Mouse (Mus musculus) spleen, adult 2 months (tissue): ENCODE data around the gene Gaa. TPM values are rescaled to one million over a fixed set of nuclear protein-coding genes. Genes with fewer than 3 reads are reported as not detected.
A peak's percentile ranks its signal among the peaks of the same experiment; 100 is the strongest.
"Not testable (repeated sequence)": the region's sequence is repeated elsewhere in the genome, so short reads cannot be mapped to it uniquely, and the experiment has no call there.

Experiments
- DNase-seq, 2 experiments: peaks; one replicate each; pipeline versions ENCODE4 v3.0.0 to v3.0.0-alpha.2; 2012 to 2021; ENCODE audit warnings: low spot score in 2 of 2, low read depth in 1 of 2
- H3K27ac ChIP-seq: fragments of 200-500 bp; 2 replicates; pipeline ENCODE4 v1.5.1; 2012; ENCODE audit warnings: low read length, inconsistent platforms; ENCODE audit not compliant: insufficient read depth
- H3K27me3 ChIP-seq: fragments of 200-500 bp; 2 replicates; pipeline ENCODE4 v1.6.1; 2012; ENCODE audit warnings: mild to moderate bottlenecking, moderate library complexity, low read length, inconsistent platforms; ENCODE audit not compliant: control insufficient read depth, insufficient read depth
- H3K36me3 ChIP-seq: fragments of 200-500 bp; 2 replicates; pipeline ENCODE4 v1.6.1; 2012; ENCODE audit warnings: mild to moderate bottlenecking, low read length, inconsistent platforms; ENCODE audit not compliant: control insufficient read depth, insufficient read depth
- H3K4me1 ChIP-seq: fragments of 200-500 bp; 2 replicates; pipeline ENCODE4 v1.6.1; 2011; ENCODE audit warnings: inconsistent platforms; ENCODE audit not compliant: control insufficient read depth, insufficient read depth, insufficient read length
- H3K4me3 ChIP-seq: fragments of 200-500 bp; 2 replicates; pipeline ENCODE4 v1.5.1; 2011; ENCODE audit warnings: mild to moderate bottlenecking, inconsistent platforms; ENCODE audit not compliant: insufficient read depth, insufficient read length; ENCODE audit errors: extremely low read depth
- CTCF ChIP-seq: fragments of 200-500 bp; IDR thresholded peaks from 2 replicates; pipeline ENCODE4 v1.5.1; 2011; ENCODE audit warnings: mild to moderate bottlenecking, inconsistent platforms; ENCODE audit not compliant: insufficient read depth, insufficient read length, insufficient replicate concordance; ENCODE audit errors: extremely low read depth
- POLR2A ChIP-seq: fragments of 200-500 bp; IDR thresholded peaks from 2 replicates; pipeline ENCODE4 v1.6.1; 2011; ENCODE audit warnings: low read depth, low read length, inconsistent platforms
- WGBS: fragments of 180-500 bp; shearing (Covaris S2); methylation state at CpG from one replicate; pipeline ENCODE4 v1.1.7; 2018; 5-methylcytosine and 5-hydroxymethylcytosine counted together
- polyA plus RNA-seq: library from polyadenylated mRNA; depleted of rRNA; stranded (reverse); fragments of >200 nt; gene quantifications from 2 replicates; pipeline ENCODE4 v1.2.3, GENCODE M21; 2012

The Gaa gene
- polyA plus RNA-seq, 1 experiment: 68.2 TPM

DNA sequence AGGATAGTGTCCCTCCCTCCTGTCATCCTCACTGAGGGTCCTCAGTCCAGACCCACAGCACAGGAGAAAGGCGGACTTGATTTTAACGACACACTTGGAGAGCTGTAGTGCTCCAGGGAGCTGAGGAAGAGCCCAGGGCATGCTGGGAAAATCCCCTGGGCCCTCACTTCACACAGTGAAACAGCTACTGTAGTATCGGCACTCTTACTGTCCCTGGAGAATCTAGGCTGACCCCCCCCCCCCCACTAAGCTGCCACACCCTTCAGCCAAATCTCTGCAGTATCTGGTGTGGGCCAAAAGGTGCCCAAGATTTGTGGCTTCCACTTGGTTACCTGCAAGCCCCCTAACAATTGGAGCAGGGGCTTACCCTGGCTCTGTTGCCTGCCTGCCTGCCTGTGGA lies 30.7 kb upstream of the Gaa start:
- TF ChIP-seq CTCF: no peak
- no peak for TF ChIP-seq POLR2A
- no peaks in the 10 kb centered on the region for H3K27me3 ChIP-seq
- no peak overlapping the region for H3K4me3 ChIP-seq
- 61% methylated on average over 3 of the region's 3 CpGs for WGBS
- H3K36me3 ChIP-seq: no peaks in the 10 kb centered on the region
- peaks cover 7% of the 10 kb centered on the region; the same call in 1 of the 2 replicates for H3K4me1 ChIP-seq
- no peak for DNase-seq
- H3K27ac ChIP-seq: no peak overlapping the region

DNA sequence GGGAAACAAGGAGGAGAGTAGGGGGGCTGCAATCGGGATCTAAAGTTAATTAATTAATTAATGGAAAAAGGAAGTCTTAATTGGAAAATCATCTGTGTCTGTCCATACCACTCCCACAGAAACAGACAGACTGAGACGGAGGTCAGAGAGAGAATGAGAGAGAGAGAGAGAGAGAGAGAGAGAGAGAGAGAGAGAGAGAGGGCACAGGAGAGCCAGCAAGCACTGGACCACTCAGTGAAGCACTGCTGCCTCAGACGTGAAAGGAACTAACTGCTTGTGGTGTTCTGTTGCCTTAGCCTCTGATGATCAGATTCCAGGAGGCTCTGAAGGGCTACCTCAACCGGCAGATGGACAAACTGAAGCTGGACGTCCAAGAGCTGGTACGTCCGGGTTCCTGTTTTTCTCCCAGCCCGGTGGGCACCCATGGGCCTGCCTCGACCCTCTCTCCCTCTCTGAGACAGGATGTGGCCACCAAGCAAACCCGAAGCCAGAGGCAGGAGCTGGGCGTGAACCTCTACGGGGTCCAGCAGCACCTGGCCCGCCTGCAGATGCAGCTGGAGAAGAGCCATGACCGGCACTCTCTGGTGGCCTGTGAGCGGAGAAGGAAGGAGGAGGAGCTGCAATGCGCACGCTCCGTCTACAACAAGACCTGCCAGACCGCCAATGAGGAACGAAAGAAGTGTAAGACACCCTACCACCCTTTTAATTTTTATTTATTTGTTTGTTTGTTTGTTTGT lies 30.0 kb upstream of the Gaa start:
- DNase-seq: peak in 1 of 2 experiments; percentile 57
- TF ChIP-seq CTCF (no peak), POLR2A (peak; percentile 64; the same call in 1 of the 2 replicates)
- Histone ChIP-seq H3K4me3 (peak overlapping the region; percentile 63), H3K27me3 (no peaks in the 10 kb centered on the region), H3K36me3 (no peaks in the 10 kb centered on the region), H3K4me1 (peaks cover 7% of the 10 kb centered on the region; the same call in 1 of the 2 replicates), H3K27ac (peak overlapping the region; percentile 57)
- 4% methylated on average over 20 of the region's 20 CpGs for WGBS

DNA sequence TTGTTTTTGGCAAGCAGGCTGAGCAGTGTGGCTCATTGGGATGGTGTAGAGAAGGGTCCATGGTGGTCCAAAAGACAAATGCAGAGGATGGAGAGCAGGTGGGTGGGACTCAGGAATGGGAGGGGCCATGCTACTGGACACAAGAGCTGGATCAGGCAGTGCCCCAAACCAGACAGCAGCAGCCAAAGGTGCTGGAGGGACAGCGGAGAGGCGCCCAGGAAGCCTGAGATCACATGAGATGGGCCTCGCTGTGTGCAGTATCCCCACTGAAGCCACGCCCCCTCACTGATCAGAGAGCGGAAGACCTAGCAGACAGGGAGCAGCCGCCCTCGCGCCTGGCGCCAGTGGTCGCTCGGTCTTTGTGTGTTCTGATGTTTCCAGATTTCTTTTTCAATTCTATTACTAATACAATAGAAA lies 29.4 kb upstream of the Gaa start:
- no peak overlapping the region; the same call in 1 of the 2 replicates for H3K27ac ChIP-seq
- no peaks in the 10 kb centered on the region for H3K27me3 ChIP-seq
- H3K36me3 ChIP-seq: no peaks in the 10 kb centered on the region
- peak; percentile 54 to 83 for DNase-seq
- H3K4me3 ChIP-seq: peak overlapping the region; percentile 63
- no peak for TF ChIP-seq CTCF
- TF ChIP-seq POLR2A: no peak; the same call in 1 of the 2 replicates
- H3K4me1 ChIP-seq: peaks cover 7% of the 10 kb centered on the region; the same call in 1 of the 2 replicates
- WGBS: 6% methylated on average over 11 of the region's 11 CpGs

DNA sequence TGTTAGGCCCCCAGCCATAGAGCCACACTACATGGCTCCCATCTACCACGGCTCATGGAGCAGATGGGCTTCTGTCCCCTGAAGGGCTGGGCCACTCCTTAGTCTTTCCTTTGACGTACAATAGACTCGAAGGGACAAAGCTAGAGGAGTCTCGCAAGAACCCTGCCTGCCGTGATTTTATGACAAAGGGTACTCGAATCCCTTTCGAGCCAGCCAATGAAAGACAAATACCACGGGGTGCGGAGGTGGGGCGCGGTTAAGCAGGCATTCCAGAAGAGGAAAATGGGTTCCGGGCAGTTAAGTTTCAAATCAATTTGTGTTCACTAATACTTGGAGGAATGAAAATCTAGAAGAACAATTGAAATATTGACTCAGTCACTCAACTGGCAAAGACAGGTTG lies 28.2 kb upstream of the Gaa start:
- Histone ChIP-seq H3K27me3 (no peaks in the 10 kb centered on the region), H3K4me1 (peaks cover 7% of the 10 kb centered on the region; the same call in 1 of the 2 replicates), H3K4me3 (no peak overlapping the region), H3K36me3 (no peaks in the 10 kb centered on the region), H3K27ac (no peak overlapping the region)
- TF ChIP-seq POLR2A (no peak), CTCF (no peak)
- WGBS: 95% methylated on average over 12 of the region's 12 CpGs
- DNase-seq: no peak

DNA sequence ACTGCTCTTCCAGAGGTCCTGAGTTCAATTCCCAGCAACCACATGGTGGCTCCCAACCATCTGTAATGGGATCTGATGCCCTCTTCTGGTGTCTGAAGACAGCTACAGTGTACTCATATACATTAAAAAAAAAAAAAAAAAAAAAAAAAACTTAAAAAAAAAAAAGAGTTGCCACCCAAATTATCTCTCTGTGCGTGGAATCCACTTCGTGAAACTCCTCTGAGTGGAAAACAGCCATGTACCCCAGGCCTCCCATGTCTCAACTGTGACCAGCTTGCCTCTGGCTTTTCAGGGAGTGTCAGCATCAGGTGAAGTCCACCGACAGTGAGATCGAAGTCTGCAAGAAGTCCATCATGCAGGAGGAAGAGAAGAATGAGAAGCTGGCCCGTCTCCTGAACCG lies 22.1 kb upstream of the Gaa start:
- not testable (repeated sequence) for H3K27ac ChIP-seq, H3K36me3 ChIP-seq, DNase-seq, H3K4me3 ChIP-seq, H3K4me1 ChIP-seq, H3K27me3 ChIP-seq
- WGBS: 92% methylated on average over 6 of the region's 6 CpGs

DNA sequence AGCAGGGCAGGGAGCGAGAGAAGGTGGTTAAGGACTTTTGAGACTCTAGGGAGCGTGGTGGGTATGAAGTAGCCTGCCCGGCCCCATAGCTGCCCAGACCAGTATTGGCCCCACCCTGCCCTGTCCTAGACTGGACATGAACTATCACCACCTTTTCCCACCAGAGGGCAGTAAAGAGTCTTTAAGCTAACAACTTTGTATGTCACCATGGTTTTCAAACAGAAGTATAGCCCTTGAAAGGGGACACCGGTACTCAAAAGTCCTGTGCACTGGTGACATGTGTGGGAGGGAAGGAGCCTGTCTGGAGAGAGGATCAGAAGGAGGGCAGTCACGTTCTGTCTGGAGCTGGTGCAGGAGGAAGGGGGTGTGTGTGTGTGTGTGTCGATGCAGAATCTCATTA lies 18.7 kb upstream of the Gaa start:
- Histone ChIP-seq H3K27ac (no peak overlapping the region), H3K36me3 (no peaks in the 10 kb centered on the region), H3K4me1 (peaks cover 4% of the 10 kb centered on the region; the same call in 1 of the 2 replicates), H3K4me3 (no peak overlapping the region), H3K27me3 (no peaks in the 10 kb centered on the region)
- WGBS: 36% methylated on average over 6 of the region's 6 CpGs
- DNase-seq: peak; percentile 26 to 43
- TF ChIP-seq CTCF (no peak; the same call in 1 of the 2 replicates), POLR2A (no peak)

DNA sequence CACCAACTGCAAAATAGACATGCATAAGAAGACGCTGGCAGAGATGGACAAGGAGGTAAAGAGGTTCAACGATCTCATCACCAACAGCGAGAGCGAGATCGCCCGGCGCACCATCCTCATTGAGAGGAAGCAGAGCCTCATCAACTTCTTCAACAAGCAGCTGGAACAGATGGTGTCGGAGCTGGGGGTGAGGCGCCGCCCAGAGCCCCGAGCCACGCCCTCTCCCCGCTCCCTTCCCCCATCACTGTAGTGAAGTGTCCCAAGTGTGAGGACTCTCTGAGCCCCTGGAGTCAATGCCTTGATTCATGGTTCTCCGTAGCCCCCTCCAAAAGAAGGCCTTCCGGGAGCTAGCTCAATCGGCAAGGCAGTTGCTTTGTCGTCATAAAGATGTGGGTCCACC lies 16.7 kb upstream of the Gaa start:
- Histone ChIP-seq H3K4me3 (no peak overlapping the region), H3K27me3 (no peaks in the 10 kb centered on the region), H3K4me1 (peaks cover 4% of the 10 kb centered on the region; the same call in 1 of the 2 replicates), H3K36me3 (no peaks in the 10 kb centered on the region), H3K27ac (no peak overlapping the region)
- no peak for DNase-seq
- no peak for TF ChIP-seq CTCF
- no peak for TF ChIP-seq POLR2A
- 68% methylated on average over 17 of the region's 17 CpGs for WGBS
